Mouse (Mus musculus) heart, postnatal 36 days (tissue): ENCODE results near the gene Bach2. TPM values are rescaled to one million over a fixed set of nuclear protein-coding genes. Genes with fewer than 3 reads are reported as not detected.
A peak's percentile ranks its signal among the peaks of the same experiment; 100 is the strongest.

Experiments
- DNase-seq, 2 experiments: peaks; one replicate each; pipeline ENCODE4 v3.0.0; 2021 to 2022
- intact Hi-C: fragments of 180-260 bp; cut with DNase I; formaldehyde crosslinking; loops from one replicate; pipeline ENCODE4 v1.15.1; 2025
- total RNA-seq, 2 experiments: library from RNA; stranded (reverse); gene quantifications; 2 replicates each; pipeline ENCODE4 v1.2.3; 2021

Gene Bach2
- total RNA-seq, 2 experiments from 2014 or later, result 5.4 to 6.4 TPM

- intact Hi-C loops, result no loop called here
- DNase-seq, result no peak
Measured at GRCm38 (mm10) chr4:32220961-32221360, 17.6 kb upstream of the Bach2 start.

DNA sequence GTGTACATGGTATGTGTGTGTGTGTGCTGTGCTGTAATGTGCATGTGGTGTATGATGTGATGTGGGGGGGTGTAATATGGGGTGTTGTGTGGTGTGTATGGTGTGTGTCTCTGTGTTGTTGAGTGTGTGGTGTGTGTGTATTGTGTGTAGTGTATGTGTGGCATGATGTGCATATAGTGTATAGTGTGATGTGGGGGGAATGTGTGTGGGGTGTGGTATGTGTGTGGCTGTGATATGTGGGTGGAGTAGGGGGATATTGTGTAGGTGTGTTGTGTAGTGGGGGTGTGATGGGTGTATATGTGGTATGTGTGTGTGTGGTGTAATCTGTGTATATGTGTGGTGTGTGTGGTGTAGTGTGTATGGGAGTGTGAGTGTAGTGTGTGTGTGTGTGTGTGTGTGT, 15.0 kb upstream of the Bach2 start:
- intact Hi-C loops, result no loop called here
- no peak for DNase-seq

DNA sequence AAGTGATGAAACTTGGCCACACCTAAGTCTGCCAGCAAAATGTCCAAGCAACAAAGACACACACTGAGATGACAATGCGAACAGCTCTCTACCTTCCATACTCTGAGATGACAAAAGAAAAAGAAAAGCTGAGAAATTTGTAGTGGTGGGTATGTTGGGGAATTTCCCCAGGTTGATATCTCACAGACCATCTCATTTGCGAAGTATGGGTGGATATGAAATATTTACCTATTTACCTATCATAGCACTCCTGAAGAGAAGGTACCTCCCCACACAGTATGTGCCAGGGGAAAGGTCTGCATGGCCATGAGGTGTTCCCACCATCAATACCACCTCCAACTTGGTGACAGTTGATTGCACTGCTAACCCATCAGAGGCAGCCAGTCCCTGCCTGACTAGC, 13.4 kb upstream of the Bach2 start:
- no peak for DNase-seq
- intact Hi-C loops, result no loop called here

- intact Hi-C loops, result no loop called here
- no peak for DNase-seq
Measured at GRCm38 (mm10) chr4:32227970-32228557, 10.5 kb upstream of the Bach2 start.

- intact Hi-C loops, result no loop called here
Measured at GRCm38 (mm10) chr4:32229266-32229665, 9.3 kb upstream of the Bach2 start.

GRCm38 (mm10) chr4:32231258-32232055, 7.1 kb upstream of the Bach2 start:
- DNase-seq, result no peak
- intact Hi-C loops, result no loop called here

More at GRCm38 (mm10) chr4:32229266-32229665, 9.3 kb upstream of the Bach2 start:
- DNase-seq, result no peak

- intact Hi-C loops, result loop anchor here (5.0 kb wide), 1 partner anchor 54 kb away; no protein-coding TSS in a partner anchor
- DNase-seq, result no peak
Measured at GRCm38 (mm10) chr4:32235920-32236705, 2.5 kb upstream of the Bach2 start.

DNA sequence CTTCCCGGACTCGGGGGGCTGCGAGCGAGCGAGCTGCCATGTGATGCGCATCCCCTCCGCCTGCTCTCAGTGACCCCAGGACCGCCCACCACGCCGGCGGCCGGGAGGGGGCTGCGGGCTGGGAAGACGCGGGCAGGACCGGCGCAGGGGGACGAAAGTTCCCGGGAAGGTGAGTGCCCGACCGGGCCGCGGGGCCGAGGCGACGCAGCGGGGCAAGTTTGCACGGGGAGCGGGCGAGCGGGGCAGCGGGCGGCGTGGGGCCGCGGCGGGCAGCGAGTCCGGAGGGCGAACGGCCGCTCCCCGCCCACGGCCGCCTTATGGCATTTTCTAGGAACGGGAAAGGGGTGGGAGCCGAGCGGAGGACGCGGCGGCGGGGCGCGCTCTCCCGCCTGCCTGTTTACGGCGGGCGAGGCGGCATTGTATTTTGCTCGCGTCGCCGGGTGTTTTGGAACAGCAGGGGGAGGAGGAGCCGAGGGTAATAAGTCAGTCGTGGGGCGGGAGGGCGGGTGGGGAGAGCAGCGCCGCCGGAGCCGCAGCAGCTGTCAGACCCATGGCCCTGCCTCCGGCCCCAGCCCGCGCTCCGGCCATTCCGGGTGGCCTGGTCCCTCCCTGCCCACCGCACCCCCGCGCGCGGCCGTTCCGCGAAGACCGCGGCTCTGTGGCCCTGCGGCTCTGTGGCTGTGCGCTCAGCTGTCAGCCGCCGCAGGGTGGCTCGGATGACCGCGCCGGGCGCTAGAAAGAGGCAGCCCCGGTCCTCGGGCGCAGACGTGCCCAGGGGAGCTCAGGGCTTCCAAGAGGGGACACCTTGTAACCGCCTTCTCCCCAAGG, 531 bp downstream of the Bach2 start:
- intact Hi-C loops, result loop anchor here (2.0 to 5.0 kb wide), 3 partner anchors 36 to 298 kb away; no protein-coding TSS in a partner anchor
- DNase-seq, result peak; percentile 71 to 82

- intact Hi-C loops, result loop anchor here (2.0 to 10.0 kb wide), 4 partner anchors 37 to 297 kb away; no protein-coding TSS in a partner anchor
- peak in 1 of 2 experiments; percentile 71 for DNase-seq
Measured at GRCm38 (mm10) chr4:32239749-32240131, 1.1 kb downstream of the Bach2 start.

- no peak for DNase-seq
- intact Hi-C loops, result loop anchor here (10.0 kb wide), 1 partner anchor 266 kb away; no protein-coding TSS in a partner anchor
Measured at GRCm38 (mm10) chr4:32240457-32241030, 1.9 kb downstream of the Bach2 start.

- intact Hi-C loops, result loop anchor here (10.0 kb wide), 1 partner anchor 267 kb away; no protein-coding TSS in a partner anchor
- DNase-seq, result no peak
Measured at GRCm38 (mm10) chr4:32241351-32241980, 2.9 kb downstream of the Bach2 start.

DNA sequence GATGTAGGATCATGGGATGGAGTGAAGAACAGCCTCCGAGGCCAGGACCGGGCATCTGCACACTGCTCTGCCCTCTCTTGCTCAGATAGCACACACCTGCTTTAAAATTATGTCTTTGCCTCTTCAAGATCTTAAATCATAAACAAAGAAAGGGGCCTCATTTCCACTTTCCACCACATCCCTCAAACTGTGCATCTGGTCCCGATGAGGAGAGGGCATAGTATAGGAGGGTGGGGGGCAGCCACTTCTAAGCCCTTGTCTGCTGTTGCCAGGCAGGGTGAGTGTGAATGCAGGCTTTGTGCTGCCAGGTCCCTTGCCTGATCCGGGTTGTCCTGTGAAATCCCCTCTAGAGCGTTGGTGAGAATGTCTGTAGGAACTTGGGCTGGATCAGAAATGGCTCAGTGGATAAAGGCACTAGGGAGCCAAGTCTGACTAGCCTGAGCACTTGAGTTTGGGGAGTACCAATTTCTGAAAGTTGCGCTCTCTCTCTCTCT, 3.6 kb downstream of the Bach2 start:
- intact Hi-C loops, result loop anchor here (10.0 kb wide), 1 partner anchor 267 kb away; no protein-coding TSS in a partner anchor
- no peak for DNase-seq

GRCm38 (mm10) chr4:32243458-32243857, 4.9 kb downstream of the Bach2 start:
- DNase-seq, result no peak
- intact Hi-C loops, result loop anchor here (10.0 kb wide), 1 partner anchor 269 kb away; no protein-coding TSS in a partner anchor

DNA sequence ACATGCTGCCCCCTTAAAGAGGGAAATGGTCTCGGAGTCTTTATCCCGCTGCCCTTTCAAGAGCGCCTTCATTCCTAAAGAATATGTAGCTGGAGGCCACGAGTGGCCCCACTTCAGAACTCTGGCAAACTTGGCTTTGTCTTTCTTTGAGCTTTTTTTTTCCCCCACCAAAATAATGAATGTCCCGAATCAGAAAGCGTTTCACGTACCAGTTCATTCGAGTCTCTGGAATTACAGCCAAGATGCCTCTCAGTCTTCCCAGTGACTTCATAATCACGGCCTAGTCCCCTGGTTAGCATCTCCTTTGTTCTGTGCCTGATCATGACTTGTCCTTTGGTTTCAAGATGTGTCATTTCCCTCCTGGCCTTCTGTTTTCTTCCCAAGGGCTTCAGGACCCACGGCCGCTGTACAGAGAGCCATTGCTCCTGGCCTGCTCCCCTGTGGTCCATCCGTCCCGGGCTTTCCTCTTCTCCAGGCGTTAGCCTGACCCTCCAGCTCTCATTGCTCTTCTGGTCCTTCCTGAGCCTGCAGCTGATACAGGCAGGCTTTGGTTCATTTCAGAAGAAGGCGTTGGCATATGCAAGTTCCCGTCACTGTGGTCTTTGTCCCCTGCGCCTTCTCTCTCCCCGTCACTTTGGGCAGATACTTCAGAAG, 5.6 kb downstream of the Bach2 start:
- DNase-seq, result no peak
- intact Hi-C loops, result loop anchor here (10.0 kb wide), 1 partner anchor 269 kb away; no protein-coding TSS in a partner anchor

- intact Hi-C loops, result loop anchor here (5.0 to 10.0 kb wide), 2 partner anchors 271 to 327 kb away; no protein-coding TSS in a partner anchor
- DNase-seq, result no peak
Measured at GRCm38 (mm10) chr4:32245586-32245985, 7.0 kb downstream of the Bach2 start.

DNA sequence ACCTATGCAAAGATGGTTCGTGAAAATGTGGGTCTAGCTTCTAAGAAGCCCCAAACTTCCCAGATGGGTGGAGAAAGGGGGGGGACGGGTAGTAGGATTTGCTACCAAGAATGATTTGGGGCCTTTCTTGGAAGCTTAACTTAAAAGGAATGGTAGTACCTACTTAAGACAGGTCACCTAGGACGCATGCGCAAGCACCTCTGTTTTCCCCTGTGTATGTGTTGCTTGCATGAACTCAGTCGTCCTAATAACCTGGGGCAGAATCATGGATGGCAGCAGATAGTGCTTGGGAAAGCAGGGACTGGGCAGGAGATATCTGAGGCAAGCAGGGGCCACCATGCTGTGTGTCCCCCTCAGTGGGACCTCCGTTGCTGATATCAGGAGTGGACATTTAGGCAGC, 7.4 kb downstream of the Bach2 start:
- intact Hi-C loops, result loop anchor here (5.0 to 10.0 kb wide), 2 partner anchors 271 to 326 kb away; no protein-coding TSS in a partner anchor
- DNase-seq, result no peak

- no peak for DNase-seq
Measured at GRCm38 (mm10) chr4:32246801-32247200, 8.2 kb downstream of the Bach2 start.

More at GRCm38 (mm10) chr4:32246801-32247200, 8.2 kb downstream of the Bach2 start:
- intact Hi-C loops, result loop anchor here (5.0 to 10.0 kb wide), 2 partner anchors 272 to 326 kb away; no protein-coding TSS in a partner anchor
